Mouse (Mus musculus) embryonic facial prominence, embryonic 11.5 days (tissue): ENCODE measurements at regions not wholly inside any gene's neighbourhood (a gene's known extent, or its start where the extent isn't known, plus 50 kb on each side); places are given as distances from the start of the nearest gene placed in this dataset.

Experiments used
- ATAC-seq: fragments of 200-750 bp; cut with Nextera tagmentation; replicated peaks from 2 replicates; pipeline ENCODE4 v1.8.0; 2017; ENCODE audit warnings: low read depth; ENCODE audit not compliant: insufficient number of reproducible peaks, low FRiP score, low TSS enrichment
- DNase-seq: peaks from one replicate; pipeline ENCODE4 v3.0.0-alpha.2; 2015; ENCODE audit warnings: low spot score
- H3K27ac ChIP-seq: fragments of 300-500 bp; sonication (generic); replicated peaks from 2 replicates; pipeline ENCODE4 v1.5.1; 2014; ENCODE audit warnings: mild to moderate bottlenecking, low read depth, low read length, control low read depth
- H3K27me3 ChIP-seq: fragments of 300-500 bp; sonication (generic); 2 replicates; pipeline ENCODE4 v1.6.1; 2014; ENCODE audit warnings: mild to moderate bottlenecking, low read length, moderate library complexity, mixed read lengths; ENCODE audit not compliant: control insufficient read depth, insufficient read depth
- H3K36me3 ChIP-seq: fragments of 300-500 bp; sonication (generic); replicated peaks from 2 replicates; pipeline ENCODE4 v1.6.1; 2014; ENCODE audit warnings: low read depth, mild to moderate bottlenecking, low read length, moderate library complexity, mixed read lengths; ENCODE audit not compliant: control insufficient read depth, insufficient read depth
- H3K4me1 ChIP-seq: fragments of 300-500 bp; sonication (generic); 2 replicates; pipeline ENCODE4 v1.6.1; 2014; ENCODE audit warnings: low read length, mixed read lengths; ENCODE audit not compliant: control insufficient read depth, insufficient read depth
- H3K4me2 ChIP-seq: fragments of 300-500 bp; sonication (generic); 2 replicates; pipeline ENCODE4 v1.6.1; 2014; ENCODE audit warnings: low read depth, mild to moderate bottlenecking, control low read depth, low read length, moderate library complexity
- H3K4me3 ChIP-seq: fragments of 300-500 bp; sonication (generic); 2 replicates; pipeline ENCODE4 v1.5.1; 2014; ENCODE audit warnings: low read depth, low read length, control low read depth
- H3K9ac ChIP-seq: fragments of 300-500 bp; sonication (generic); replicated peaks from 2 replicates; pipeline ENCODE4 v1.6.1; 2014; ENCODE audit warnings: mild to moderate bottlenecking, control low read depth, low read length
- H3K9me3 ChIP-seq: fragments of 300-500 bp; sonication (generic); replicated peaks from 2 replicates; pipeline ENCODE4 v1.6.1; 2016; ENCODE audit warnings: mild to moderate bottlenecking, low read length, inconsistent platforms, mixed read lengths; ENCODE audit not compliant: control insufficient read depth
- WGBS: fragments of 180-500 bp; shearing (Covaris S2); extraction: QIAGEN DNeasy Blood & Tissue Kit; methylation state at CpG from one replicate; pipeline ENCODE4 v1.1.7; 2014; 5-methylcytosine and 5-hydroxymethylcytosine counted together

DNA sequence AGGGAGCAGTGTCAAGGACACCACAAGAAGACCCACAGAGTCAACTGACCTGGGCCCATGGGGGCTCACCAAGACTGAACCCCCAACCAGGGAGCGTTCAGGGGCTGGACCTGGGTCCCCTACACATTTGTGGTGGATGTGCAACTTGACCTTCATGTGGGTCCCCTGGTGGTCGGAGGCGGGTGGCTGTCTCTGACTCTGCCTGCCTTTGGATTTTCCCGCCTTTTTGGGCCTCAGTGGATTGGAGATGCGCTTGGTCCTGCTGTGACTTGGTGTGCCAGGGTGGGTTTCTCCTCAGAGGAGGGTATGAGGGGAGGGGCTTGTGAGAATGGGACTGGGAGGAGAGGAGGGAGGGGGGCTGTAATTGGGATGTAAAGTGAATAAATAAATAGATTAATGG lies 99.3 kb upstream of the Armc2 start:
- Histone ChIP-seq H3K27ac (no peak overlapping the region), H3K4me3 (no peak overlapping the region), H3K4me2 (no peak overlapping the region), H3K9me3 (no peaks in the 10 kb centered on the region), H3K4me1 (no peaks in the 10 kb centered on the region), H3K36me3 (no peaks in the 10 kb centered on the region), H3K9ac (no peak overlapping the region), H3K27me3 (no peaks in the 10 kb centered on the region)
- 92% methylated on average over 5 of the region's 5 CpGs for WGBS
- ATAC-seq: no peak
- DNase-seq: no peak

DNA sequence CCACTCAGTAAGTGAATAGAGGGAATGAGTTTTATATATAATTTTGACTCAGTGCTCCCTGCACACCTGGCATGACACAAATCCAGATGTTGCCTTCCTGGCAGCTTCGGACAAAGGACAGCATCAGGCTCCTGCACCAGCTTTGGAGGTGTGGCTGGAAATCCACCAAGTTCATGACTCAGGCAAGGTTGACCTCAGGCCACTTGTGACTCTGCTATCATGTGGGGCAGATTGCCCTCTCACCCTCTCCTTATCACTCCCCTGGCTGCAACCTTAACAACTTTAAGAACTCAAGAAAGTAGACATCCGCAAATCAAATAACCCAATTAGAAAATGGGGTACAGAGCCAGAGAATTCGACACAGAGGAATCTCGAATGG lies 97.7 kb upstream of the Armc2 start:
- H3K36me3 ChIP-seq: no peaks in the 10 kb centered on the region
- H3K9me3 ChIP-seq: no peaks in the 10 kb centered on the region
- H3K4me2 ChIP-seq: no peak overlapping the region
- H3K4me3 ChIP-seq: no peak overlapping the region
- ATAC-seq (no peak), DNase-seq (no peak)
- H3K4me1 ChIP-seq: no peaks in the 10 kb centered on the region
- no peak overlapping the region for H3K9ac ChIP-seq
- 86% methylated on average over 4 of the region's 4 CpGs for WGBS
- H3K27ac ChIP-seq: no peak overlapping the region
- H3K27me3 ChIP-seq: no peaks in the 10 kb centered on the region

GRCm38 (mm10) chr10:42115224-42115919 lies 97.1 kb upstream of the Armc2 start:
- Histone ChIP-seq H3K4me3 (no peak overlapping the region), H3K4me1 (no peaks in the 10 kb centered on the region), H3K27ac (no peak overlapping the region), H3K4me2 (no peak overlapping the region), H3K36me3 (no peaks in the 10 kb centered on the region), H3K9me3 (no peaks in the 10 kb centered on the region), H3K9ac (no peak overlapping the region), H3K27me3 (no peaks in the 10 kb centered on the region)
- ATAC-seq: no peak
- 88% methylated on average over 4 of the region's 4 CpGs for WGBS
- no peak for DNase-seq

DNA sequence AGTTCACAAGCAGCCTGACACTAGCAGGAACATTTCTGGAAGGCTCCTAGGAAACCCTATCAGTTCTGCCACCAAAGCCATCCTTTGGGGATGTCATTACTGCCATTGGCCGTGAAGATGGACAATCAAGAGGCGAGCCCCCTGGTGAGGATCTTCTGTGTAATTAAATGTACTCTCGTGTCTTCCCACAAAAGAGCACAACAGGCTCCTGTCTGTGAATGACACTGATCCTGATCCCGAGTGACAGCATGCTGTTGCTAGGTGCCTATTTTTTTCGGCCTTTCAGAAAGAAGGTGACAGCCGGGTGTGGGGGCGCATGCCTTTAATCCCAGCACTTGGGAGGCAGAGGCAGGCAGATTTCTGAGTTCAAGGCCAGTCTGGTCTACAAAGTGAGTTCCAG lies 92.5 kb upstream of the Armc2 start:
- Histone ChIP-seq H3K27me3 (no peaks in the 10 kb centered on the region), H3K4me3 (no peak overlapping the region), H3K27ac (no peak overlapping the region), H3K4me1 (no peaks in the 10 kb centered on the region; the same call in 1 of the 2 replicates), H3K9ac (no peak overlapping the region), H3K4me2 (no peak overlapping the region), H3K36me3 (no peaks in the 10 kb centered on the region), H3K9me3 (no peaks in the 10 kb centered on the region)
- DNase-seq: no peak
- no peak for ATAC-seq
- 69% methylated on average over 7 of the region's 7 CpGs for WGBS

GRCm38 (mm10) chr10:42108294-42109014 lies 90.2 kb upstream of the Armc2 start:
- Histone ChIP-seq H3K4me2 (no peak overlapping the region), H3K36me3 (no peaks in the 10 kb centered on the region), H3K4me1 (no peaks in the 10 kb centered on the region; the same call in 1 of the 2 replicates), H3K27me3 (no peaks in the 10 kb centered on the region), H3K9me3 (no peaks in the 10 kb centered on the region; the same call in 1 of the 2 replicates), H3K4me3 (no peak overlapping the region), H3K27ac (no peak overlapping the region), H3K9ac (no peak overlapping the region)
- 49% methylated on average over 8 of the region's 8 CpGs for WGBS
- DNase-seq (no peak), ATAC-seq (no peak)

GRCm38 (mm10) chr10:42107437-42108293 lies 89.4 kb upstream of the Armc2 start:
- H3K9me3 ChIP-seq: no peaks in the 10 kb centered on the region; the same call in 1 of the 2 replicates
- no peaks in the 10 kb centered on the region for H3K27me3 ChIP-seq
- H3K36me3 ChIP-seq: no peaks in the 10 kb centered on the region
- H3K4me2 ChIP-seq: no peak overlapping the region
- WGBS: 76% methylated on average over 12 of the region's 12 CpGs
- H3K4me3 ChIP-seq: no peak overlapping the region
- no peaks in the 10 kb centered on the region; the same call in 1 of the 2 replicates for H3K4me1 ChIP-seq
- ATAC-seq (0 out of 2 replicates have a peak, but pooled peaks have one; percentile 48), DNase-seq (no peak)
- H3K27ac ChIP-seq: no peak overlapping the region
- H3K9ac ChIP-seq: no peak overlapping the region

DNA sequence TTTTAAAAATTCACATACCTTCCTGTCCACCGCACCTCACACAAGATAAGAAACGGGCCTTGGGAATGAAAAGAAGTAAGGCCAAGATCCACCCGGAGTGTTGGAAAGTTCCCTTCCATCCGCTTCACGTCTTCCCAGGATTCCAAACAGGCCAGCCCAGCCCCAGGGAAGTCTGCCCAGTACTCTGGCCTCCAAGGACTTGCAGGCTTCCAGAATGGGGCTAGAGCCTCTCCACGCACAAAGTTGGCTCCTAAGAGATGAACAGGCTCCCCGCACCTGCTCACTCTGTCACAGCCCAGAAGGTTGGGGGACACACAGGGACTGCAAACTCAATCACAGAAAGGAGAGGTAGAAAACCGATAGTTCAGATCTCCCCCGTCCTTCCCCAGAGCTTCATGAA lies 88.4 kb upstream of the Armc2 start:
- WGBS: 86% methylated on average over 9 of the region's 9 CpGs
- H3K4me3 ChIP-seq: no peak overlapping the region
- H3K4me1 ChIP-seq: no peaks in the 10 kb centered on the region; the same call in 1 of the 2 replicates
- H3K36me3 ChIP-seq: no peaks in the 10 kb centered on the region
- ATAC-seq (no peak), DNase-seq (no peak)
- no peak overlapping the region for H3K27ac ChIP-seq
- no peaks in the 10 kb centered on the region; the same call in 1 of the 2 replicates for H3K9me3 ChIP-seq
- no peaks in the 10 kb centered on the region for H3K27me3 ChIP-seq
- no peak overlapping the region for H3K9ac ChIP-seq
- H3K4me2 ChIP-seq: no peak overlapping the region
